Mouse (Mus musculus): ENCODE results near the gene Fez2. TPM values are rescaled to one million over a fixed set of nuclear protein-coding genes. Genes with fewer than 3 reads are reported as not detected.

Gene Fez2
- polyA plus RNA-seq, 1 experiment from 2014 or later = 57.5 TPM

DNA sequence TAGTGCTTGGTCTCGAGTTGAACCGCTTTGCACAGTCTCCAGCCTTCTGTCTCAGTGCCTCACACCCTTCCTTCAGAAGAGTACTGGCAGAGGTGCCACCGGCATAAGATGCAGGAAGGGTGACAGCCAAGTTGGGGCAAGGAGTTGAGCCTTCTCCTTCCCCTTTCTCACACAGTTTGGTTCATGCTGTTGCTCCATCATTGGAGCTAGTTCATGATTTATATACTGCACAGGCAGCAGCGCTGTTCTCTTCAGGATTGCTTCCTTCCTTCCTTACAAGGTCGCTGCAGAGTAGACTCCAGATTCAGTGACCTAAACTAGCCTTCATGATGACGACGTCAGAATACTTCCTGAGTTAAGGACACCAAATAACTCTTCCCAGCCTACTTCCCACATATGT lies 51.9 kb downstream of the Fez2 start:
- Histone ChIP-seq H3K36me3 (ENCODE audit: control insufficient read depth, insufficient read depth, low read length) (no peaks in the 10 kb centered on the region), H3K9me3 (ENCODE audit: control insufficient read depth, low read length) (no peaks in the 10 kb centered on the region), H3K4me3 (ENCODE audit: low read depth, low read length) (no peak overlapping the region), H3K4me2 (no peak overlapping the region), H3K4me1 (ENCODE audit: control insufficient read depth, insufficient read depth, low read length) (no peaks in the 10 kb centered on the region), H3K9ac (ENCODE audit: low read length) (no peak overlapping the region), H3K27me3 (ENCODE audit: control insufficient read depth, insufficient read depth, low read length) (no peaks in the 10 kb centered on the region), H3K27ac (ENCODE audit: low read depth, low read length) (no peak overlapping the region)
- ATAC-seq (ENCODE audit: low FRiP score) (no peak), DNase-seq (ENCODE audit: low spot score, missing footprints) (no peak)
- 89% methylated on average over 7 of the region's 7 CpGs for WGBS

DNA sequence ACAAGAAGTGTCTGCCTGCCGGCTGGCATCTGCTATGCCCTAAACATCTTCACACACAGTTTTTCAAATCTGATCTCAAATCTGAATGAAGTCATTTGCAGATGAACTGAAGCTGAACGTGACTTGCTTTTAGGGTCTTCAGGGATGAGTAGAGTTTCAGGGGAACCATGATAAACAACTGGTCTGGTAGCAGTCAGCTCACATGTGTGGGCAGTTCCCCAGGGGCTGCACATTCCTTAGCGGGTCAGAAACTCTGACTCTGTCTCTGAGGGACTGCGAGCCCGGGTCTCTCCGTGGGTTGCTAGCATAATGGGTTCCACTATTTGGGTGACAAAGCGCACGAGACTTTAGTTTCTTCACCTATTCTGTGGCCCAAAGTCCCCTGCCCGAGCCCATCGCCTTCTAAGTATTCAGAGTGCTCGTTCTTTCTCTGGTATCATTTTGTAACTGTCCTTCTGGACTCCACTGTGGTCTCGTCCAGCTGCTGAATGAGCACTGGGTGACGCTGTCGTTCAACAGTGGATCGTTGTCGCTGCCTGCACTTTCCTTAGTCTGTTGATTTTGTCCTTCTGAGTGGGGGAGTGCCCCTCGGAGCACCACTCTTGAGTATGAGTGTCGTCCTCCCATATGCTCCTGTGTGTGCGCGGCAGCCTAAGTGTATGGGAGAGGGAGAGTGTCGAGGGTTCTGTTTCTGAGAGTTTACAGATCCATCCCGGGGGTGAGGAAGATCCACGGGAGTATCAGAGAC lies 53.2 kb downstream of the Fez2 start:
- no peaks in the 10 kb centered on the region for H3K9me3 ChIP-seq (ENCODE audit: control insufficient read depth, low read length)
- no peak for ATAC-seq (ENCODE audit: low FRiP score)
- no peaks in the 10 kb centered on the region for H3K4me1 ChIP-seq (ENCODE audit: control insufficient read depth, insufficient read depth, low read length)
- H3K4me2 ChIP-seq = no peak overlapping the region
- no peak for DNase-seq (ENCODE audit: low spot score, missing footprints)
- no peak overlapping the region for H3K27ac ChIP-seq (ENCODE audit: low read depth, low read length)
- no peaks in the 10 kb centered on the region for H3K27me3 ChIP-seq (ENCODE audit: control insufficient read depth, insufficient read depth, low read length)
- no peak overlapping the region for H3K4me3 ChIP-seq (ENCODE audit: low read depth, low read length)
- H3K9ac ChIP-seq (ENCODE audit: low read length) = no peak overlapping the region
- no peaks in the 10 kb centered on the region for H3K36me3 ChIP-seq (ENCODE audit: control insufficient read depth, insufficient read depth, low read length)
- WGBS = 89% methylated on average over 23 of the region's 23 CpGs

DNA sequence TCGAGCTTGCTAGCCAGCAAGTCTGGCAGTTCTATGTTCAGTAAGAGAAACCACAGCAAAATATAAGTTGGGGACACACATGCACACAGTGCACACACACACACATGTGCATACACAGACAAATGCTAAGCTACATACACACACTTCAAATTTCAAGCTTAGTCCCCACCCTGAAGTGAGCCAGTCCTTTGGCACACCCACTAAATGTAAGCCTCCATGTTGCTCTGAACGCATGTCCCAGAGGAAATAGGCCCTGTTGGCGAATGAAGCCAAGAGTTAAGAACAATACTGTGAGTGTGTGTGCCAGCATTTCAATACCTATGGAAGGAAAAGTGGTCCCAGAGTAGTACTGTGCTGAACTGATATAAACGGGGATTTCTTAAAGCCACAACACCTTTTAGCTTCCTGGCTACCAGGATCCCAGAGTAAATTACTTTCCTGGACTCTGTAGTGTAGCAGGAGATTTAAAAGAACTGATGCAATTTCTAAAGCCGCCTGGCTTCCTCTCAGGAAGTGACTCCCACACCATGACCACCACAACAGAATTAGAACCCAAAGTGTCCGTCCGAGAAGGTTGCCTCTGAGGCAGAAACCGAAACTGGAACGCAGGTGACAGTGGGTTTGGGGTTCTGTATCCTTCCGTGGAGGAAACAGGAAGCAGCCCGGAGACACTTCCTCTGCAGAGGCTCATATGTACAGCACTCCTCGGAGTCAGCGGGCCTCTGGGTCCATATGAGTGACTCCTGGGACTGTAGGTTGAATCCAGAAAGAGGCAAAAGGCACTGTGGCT lies 55.8 kb downstream of the Fez2 start:
- no peak for ATAC-seq (ENCODE audit: low FRiP score)
- no peak for DNase-seq (ENCODE audit: low spot score, missing footprints)
- H3K4me1 ChIP-seq (ENCODE audit: control insufficient read depth, insufficient read depth, low read length) = no peaks in the 10 kb centered on the region
- no peaks in the 10 kb centered on the region for H3K27me3 ChIP-seq (ENCODE audit: control insufficient read depth, insufficient read depth, low read length)
- H3K4me3 ChIP-seq (ENCODE audit: low read depth, low read length) = no peak overlapping the region
- H3K9ac ChIP-seq (ENCODE audit: low read length) = no peak overlapping the region
- no peak overlapping the region for H3K4me2 ChIP-seq
- H3K36me3 ChIP-seq (ENCODE audit: control insufficient read depth, insufficient read depth, low read length) = no peaks in the 10 kb centered on the region
- no peak overlapping the region for H3K27ac ChIP-seq (ENCODE audit: low read depth, low read length)
- 91% methylated on average over 13 of the region's 13 CpGs for WGBS
- no peaks in the 10 kb centered on the region for H3K9me3 ChIP-seq (ENCODE audit: control insufficient read depth, low read length)

DNA sequence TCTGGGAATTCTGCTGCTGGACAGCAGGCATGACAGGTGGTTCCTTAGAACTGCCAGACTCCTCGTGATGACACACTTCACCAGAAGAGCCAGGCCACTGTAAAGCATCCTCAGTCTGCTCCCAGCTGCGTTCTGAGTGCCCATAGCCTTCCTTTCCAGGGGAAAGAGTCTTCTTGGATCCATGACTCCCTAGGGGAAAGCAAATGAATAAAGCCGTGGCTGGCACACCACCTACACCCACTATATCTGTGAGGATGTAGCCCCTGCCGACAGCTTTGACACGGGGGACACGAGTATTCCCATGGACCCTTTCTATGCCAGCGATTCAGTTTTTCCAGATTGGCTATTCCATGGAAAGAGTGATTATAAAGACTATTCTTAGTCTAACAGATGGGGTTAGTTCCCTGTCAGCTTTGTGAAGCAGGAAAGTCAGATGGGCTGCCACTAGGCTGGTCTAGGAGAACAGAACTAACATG lies 59.7 kb downstream of the Fez2 start:
- 83% methylated on average over 7 of the region's 7 CpGs for WGBS
- H3K9me3 ChIP-seq (ENCODE audit: control insufficient read depth, low read length) = no peaks in the 10 kb centered on the region
- ATAC-seq (ENCODE audit: low FRiP score) = no peak
- no peaks in the 10 kb centered on the region for H3K36me3 ChIP-seq (ENCODE audit: control insufficient read depth, insufficient read depth, low read length)
- no peaks in the 10 kb centered on the region for H3K27me3 ChIP-seq (ENCODE audit: control insufficient read depth, insufficient read depth, low read length)
- no peak for DNase-seq (ENCODE audit: low spot score, missing footprints)
- peaks cover 6% of the 10 kb centered on the region for H3K4me1 ChIP-seq (ENCODE audit: control insufficient read depth, insufficient read depth, low read length)
- H3K27ac ChIP-seq (ENCODE audit: low read depth, low read length) = no peak overlapping the region
- H3K9ac ChIP-seq (ENCODE audit: low read length) = no peak overlapping the region
- H3K4me3 ChIP-seq (ENCODE audit: low read depth, low read length) = no peak overlapping the region
- H3K4me2 ChIP-seq = no peak overlapping the region

DNA sequence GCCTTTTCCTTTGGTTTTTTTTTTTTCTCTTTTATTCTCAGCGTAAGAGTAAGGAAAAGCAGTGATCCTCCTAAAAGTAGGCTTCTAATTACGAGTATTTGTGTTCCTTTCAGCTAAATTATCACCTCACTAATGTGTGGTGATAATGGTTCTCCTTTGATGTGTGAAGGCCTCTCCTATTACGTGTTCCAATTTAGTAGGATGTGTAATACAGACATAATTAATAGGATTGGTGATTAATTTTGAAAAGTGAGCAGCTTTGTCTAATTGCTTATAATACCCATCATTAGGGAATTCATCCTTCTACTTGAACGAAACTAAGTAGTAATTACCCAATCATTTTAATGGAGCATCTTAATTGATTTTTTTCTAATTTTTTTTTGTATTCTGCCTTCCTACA lies 60.2 kb downstream of the Fez2 start:
- Histone ChIP-seq H3K27me3 (ENCODE audit: control insufficient read depth, insufficient read depth, low read length) (no peaks in the 10 kb centered on the region), H3K9ac (ENCODE audit: low read length) (no peak overlapping the region), H3K4me3 (ENCODE audit: low read depth, low read length) (no peak overlapping the region), H3K4me2 (no peak overlapping the region), H3K36me3 (ENCODE audit: control insufficient read depth, insufficient read depth, low read length) (no peaks in the 10 kb centered on the region), H3K27ac (ENCODE audit: low read depth, low read length) (no peak overlapping the region), H3K9me3 (ENCODE audit: control insufficient read depth, low read length) (no peaks in the 10 kb centered on the region), H3K4me1 (ENCODE audit: control insufficient read depth, insufficient read depth, low read length) (peaks cover 6% of the 10 kb centered on the region)
- no peak for ATAC-seq (ENCODE audit: low FRiP score)
- DNase-seq (ENCODE audit: low spot score, missing footprints) = no peak
- 87% methylated on average over 4 of the region's 4 CpGs for WGBS

DNA sequence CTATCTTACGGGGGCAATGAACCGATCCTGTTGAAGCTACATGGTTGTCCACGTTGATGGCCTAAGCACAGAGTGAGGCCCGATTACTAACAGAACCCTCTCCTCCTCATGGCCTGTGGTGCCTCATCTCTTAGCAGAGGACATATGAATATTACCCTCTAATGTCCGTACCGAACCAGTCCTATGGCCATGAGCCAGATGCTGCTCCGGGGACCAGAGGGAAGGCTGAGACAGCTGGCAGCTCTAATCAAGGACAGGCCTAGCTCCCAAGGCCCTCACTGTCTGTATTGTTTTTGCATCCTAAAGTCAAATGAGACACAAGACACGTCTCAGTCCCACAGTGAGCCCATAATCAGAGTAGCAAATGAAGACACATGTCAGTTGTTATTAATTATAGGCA lies 62.3 kb downstream of the Fez2 start:
- Histone ChIP-seq H3K9me3 (ENCODE audit: control insufficient read depth, low read length) (no peaks in the 10 kb centered on the region), H3K4me1 (ENCODE audit: control insufficient read depth, insufficient read depth, low read length) (peaks cover 6% of the 10 kb centered on the region), H3K27ac (ENCODE audit: low read depth, low read length) (no peak overlapping the region), H3K36me3 (ENCODE audit: control insufficient read depth, insufficient read depth, low read length) (no peaks in the 10 kb centered on the region), H3K9ac (ENCODE audit: low read length) (no peak overlapping the region), H3K27me3 (ENCODE audit: control insufficient read depth, insufficient read depth, low read length) (no peaks in the 10 kb centered on the region), H3K4me3 (ENCODE audit: low read depth, low read length) (no peak overlapping the region), H3K4me2 (no peak overlapping the region)
- WGBS = 81% methylated on average over 8 of the region's 8 CpGs
- DNase-seq (ENCODE audit: low spot score, missing footprints) (no peak), ATAC-seq (ENCODE audit: low FRiP score) (0 out of 2 replicates have a peak, but pooled peaks have one; percentile 25)

DNA sequence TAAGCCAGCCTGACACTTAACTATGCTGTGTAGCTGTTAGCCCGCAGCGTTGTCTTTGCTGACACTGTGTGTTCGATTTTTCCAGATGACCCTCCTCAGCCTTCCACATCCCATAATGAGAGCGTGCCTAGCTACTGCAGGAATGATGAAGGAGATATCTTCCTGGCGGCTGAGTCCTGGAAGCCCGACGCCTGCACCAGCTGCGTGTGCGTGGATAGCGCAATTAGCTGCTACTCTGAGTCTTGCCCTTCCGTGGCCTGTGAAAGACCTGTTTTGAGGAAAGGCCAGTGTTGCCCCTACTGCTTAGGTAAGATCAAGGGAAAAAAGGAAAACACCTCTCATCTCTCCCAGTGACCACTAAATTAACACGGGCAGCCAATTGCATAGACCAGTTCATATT lies 63.1 kb downstream of the Fez2 start:
- DNase-seq (ENCODE audit: low spot score, missing footprints) (no peak), ATAC-seq (ENCODE audit: low FRiP score) (peak; percentile 26; the same call in 1 of the 2 replicates)
- Histone ChIP-seq H3K27ac (ENCODE audit: low read depth, low read length) (no peak overlapping the region), H3K27me3 (ENCODE audit: control insufficient read depth, insufficient read depth, low read length) (no peaks in the 10 kb centered on the region), H3K36me3 (ENCODE audit: control insufficient read depth, insufficient read depth, low read length) (no peaks in the 10 kb centered on the region), H3K4me1 (ENCODE audit: control insufficient read depth, insufficient read depth, low read length) (peaks cover 6% of the 10 kb centered on the region), H3K9ac (ENCODE audit: low read length) (no peak overlapping the region), H3K4me3 (ENCODE audit: low read depth, low read length) (no peak overlapping the region), H3K4me2 (no peak overlapping the region), H3K9me3 (ENCODE audit: control insufficient read depth, low read length) (no peaks in the 10 kb centered on the region)
- 82% methylated on average over 12 of the region's 12 CpGs for WGBS

DNA sequence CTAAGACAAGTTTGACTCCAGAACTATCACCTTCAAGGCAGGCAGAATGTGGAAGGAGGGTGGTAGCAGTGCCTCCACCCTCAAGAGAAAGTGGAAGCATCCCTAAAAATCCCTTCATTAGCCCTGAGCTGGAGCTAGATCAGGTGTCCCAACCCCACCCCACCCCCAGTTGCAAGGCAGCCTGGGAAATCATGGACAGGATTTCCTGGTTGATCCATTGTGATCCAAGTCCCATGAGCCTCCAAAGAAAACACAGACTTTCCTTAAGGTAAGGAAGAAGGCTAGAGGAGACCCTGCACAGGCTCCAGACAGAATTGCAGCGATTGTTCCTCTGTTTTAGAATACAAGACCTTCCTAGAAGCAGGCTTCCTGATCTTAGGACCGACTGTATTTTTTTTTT lies 63.5 kb downstream of the Fez2 start:
- Histone ChIP-seq H3K4me3 (ENCODE audit: low read depth, low read length) (no peak overlapping the region), H3K4me1 (ENCODE audit: control insufficient read depth, insufficient read depth, low read length) (peaks cover 6% of the 10 kb centered on the region), H3K36me3 (ENCODE audit: control insufficient read depth, insufficient read depth, low read length) (0 out of 2 replicates have a peak, but pooled peaks cover under 1% of the 10 kb centered on the region), H3K9ac (ENCODE audit: low read length) (no peak overlapping the region), H3K9me3 (ENCODE audit: control insufficient read depth, low read length) (no peaks in the 10 kb centered on the region), H3K4me2 (no peak overlapping the region), H3K27me3 (ENCODE audit: control insufficient read depth, insufficient read depth, low read length) (no peaks in the 10 kb centered on the region), H3K27ac (ENCODE audit: low read depth, low read length) (no peak overlapping the region)
- 83% methylated on average over 2 of the region's 2 CpGs for WGBS
- DNase-seq (ENCODE audit: low spot score, missing footprints) (no peak), ATAC-seq (ENCODE audit: low FRiP score) (no peak)

DNA sequence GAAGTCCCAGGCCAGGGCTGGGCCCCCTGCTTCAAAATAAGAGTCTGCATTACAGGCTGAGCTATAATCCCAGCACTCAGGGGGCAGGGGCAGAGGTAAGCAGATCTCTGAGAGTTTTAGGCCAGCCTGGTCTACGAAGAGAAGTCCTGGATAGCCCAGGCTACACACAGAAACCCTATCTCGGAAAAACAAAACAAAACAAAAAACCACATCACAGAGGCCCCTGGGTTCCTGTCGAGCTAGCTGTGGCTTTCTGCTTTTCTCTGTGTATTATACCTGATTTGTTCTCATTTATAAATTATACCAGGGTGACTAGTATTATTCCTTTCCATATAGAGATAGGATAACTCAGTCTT lies 65.5 kb downstream of the Fez2 start:
- Histone ChIP-seq H3K4me3 (ENCODE audit: low read depth, low read length) (no peak overlapping the region), H3K9me3 (ENCODE audit: control insufficient read depth, low read length) (no peaks in the 10 kb centered on the region), H3K4me2 (no peak overlapping the region), H3K27ac (ENCODE audit: low read depth, low read length) (no peak overlapping the region), H3K27me3 (ENCODE audit: control insufficient read depth, insufficient read depth, low read length) (no peaks in the 10 kb centered on the region), H3K4me1 (ENCODE audit: control insufficient read depth, insufficient read depth, low read length) (peaks cover 6% of the 10 kb centered on the region), H3K36me3 (ENCODE audit: control insufficient read depth, insufficient read depth, low read length) (0 out of 2 replicates have a peak, but pooled peaks cover 2% of the 10 kb centered on the region), H3K9ac (ENCODE audit: low read length) (no peak overlapping the region)
- ATAC-seq (ENCODE audit: low FRiP score) = no peak
- DNase-seq (ENCODE audit: low spot score, missing footprints) = no peak
- 84% methylated on average over 3 of the region's 3 CpGs for WGBS

Data from midbrain, embryonic 11.5 days (tissue).